Mouse (Mus musculus): ENCODE results near the gene Flna.

GRCm38 (mm10) chrX:74245107-74245506 lies 4.5 kb downstream of the Flna start:
- TF ChIP-seq CTCF (IDR thresholded peaks at IDR 0.05; ENCODE audit: low read depth) (no peak), EP300 (optimal IDR thresholded peaks at IDR 0.05) (no peak)

Data from stomach, postnatal 0 days (tissue).